Mouse (Mus musculus): ENCODE results near the gene Nrxn3. TPM values are rescaled to one million over a fixed set of nuclear protein-coding genes. Genes with fewer than 3 reads are reported as not detected.

The Nrxn3 gene
- total RNA-seq, 2 experiments from 2014 or later = 0.05 TPM; not detected in 1

- DNase-seq = no peak
Measured at GRCm38 (mm10) chr12:89817072-89817773, 1094.5 kb downstream of the Nrxn3 start.

DNA sequence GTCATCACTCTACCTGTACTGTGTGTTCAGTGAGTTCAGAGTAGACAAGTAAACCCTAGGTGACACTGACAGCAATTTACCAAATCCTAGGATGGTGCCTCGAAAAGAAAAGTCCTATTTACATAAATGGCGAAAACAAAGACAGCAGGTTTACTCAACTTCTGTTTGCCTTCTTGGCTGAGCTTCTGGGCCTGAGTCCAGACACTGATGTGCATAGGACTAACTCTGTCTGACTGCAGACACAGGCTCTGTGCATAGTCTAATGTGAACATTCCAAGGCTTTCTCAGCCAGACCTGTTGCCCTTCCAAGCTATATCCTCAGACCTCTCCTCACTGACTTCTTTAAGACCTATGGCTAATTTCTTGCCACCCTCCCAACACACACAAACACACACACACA is 1095.5 kb downstream of the Nrxn3 start:
- no peak for DNase-seq

DNA sequence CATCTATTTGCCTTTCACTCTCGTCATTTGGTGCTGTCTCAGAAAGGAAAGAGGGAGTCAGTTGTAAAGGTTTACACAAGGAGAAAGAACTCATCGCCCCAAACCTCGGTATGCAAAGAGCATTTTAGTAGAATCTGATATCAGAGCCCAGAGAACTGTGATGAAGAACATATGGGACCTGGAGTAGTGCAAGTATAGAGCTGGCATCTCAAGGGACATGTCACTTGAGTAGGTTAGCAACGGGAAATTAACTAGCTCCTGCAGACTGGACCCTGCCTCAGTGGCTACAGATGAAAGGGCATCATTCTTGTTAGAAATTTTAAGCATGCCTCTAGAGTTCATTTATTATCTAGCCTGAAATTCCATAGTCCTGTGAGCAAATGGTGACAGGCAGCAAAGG is 1099.5 kb downstream of the Nrxn3 start:
- DNase-seq = no peak

- no peak for DNase-seq
Measured at GRCm38 (mm10) chr12:89829927-89830326, 1107.3 kb downstream of the Nrxn3 start.

DNA sequence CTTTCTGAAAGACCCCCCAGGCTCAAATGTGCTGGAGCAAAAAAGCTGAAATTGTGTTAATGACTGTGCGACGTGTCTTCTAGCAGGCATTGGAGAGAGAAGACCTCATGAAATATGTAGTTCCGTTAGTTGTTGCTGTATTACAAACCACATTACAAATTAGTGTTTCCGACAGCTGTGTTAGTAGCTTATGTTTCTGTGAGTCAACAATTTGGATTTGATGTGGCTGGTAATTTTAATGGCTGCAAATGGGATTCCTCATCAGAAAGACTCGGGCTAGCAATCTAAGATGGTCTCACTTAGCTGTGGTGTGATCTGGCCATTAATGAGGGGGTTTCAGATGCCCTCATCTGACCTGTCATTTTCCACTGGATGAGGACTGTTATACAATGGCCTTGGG is 1107.7 kb downstream of the Nrxn3 start:
- no peak for DNase-seq

- no peak for DNase-seq
Measured at GRCm38 (mm10) chr12:89831300-89831699, 1108.6 kb downstream of the Nrxn3 start.

DNA sequence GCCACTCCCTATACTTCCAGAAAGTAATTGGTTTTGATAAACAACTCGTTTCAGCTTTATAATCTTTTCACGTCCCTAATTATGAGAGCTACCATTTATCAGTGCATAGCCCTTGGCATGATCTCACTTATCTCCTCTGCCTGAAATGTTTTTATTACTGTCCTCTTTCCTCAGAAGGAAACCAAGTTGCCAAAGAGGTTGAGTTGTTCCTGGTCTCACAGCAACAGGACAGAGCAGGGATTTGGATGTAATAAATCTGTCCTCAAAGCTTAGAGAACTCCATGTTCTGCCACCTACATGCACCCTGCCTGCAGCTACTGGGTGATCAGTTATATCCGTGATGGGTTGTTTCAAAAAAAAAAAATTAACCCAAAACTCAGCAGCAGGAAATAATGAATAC is 1113.6 kb downstream of the Nrxn3 start:
- DNase-seq = no peak

DNA sequence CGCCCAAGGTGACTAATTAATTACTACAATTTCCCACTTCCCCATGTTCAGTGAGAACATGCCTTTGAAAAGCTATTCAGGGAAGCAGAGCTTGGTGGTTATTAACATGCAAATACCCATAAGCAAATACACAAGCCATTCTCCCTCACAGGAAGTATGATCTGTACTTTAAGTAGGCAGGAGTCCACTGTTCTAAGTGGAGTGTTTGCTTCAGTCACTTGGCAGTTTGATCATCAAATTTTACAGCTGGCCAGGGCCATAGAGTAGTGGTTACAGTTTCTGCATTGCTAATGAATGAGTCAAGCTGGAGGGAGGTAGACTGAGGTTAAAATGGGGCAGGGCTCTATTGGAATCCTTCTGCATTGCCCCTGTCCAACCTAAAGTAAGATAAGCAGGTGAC is 1120.2 kb downstream of the Nrxn3 start:
- no peak for DNase-seq

DNA sequence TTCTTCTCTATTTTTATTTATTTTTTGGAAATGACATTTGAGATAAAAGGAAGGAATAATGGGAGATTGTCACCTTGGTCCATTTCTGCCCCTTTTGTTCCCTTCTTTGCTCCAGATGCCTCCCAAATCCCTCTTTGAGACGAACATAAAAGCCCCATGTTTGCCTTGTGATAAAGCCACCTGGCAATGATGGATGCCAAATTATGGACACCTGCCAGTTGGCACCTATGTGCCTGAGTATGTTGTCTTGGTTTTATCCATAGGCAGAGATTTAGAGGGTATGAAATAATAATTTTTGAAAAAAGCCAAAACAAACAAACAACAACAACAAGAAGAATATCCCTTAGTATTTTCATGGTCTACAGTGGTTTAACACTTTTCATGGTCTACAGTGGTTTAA is 1125.4 kb downstream of the Nrxn3 start:
- DNase-seq = no peak

DNA sequence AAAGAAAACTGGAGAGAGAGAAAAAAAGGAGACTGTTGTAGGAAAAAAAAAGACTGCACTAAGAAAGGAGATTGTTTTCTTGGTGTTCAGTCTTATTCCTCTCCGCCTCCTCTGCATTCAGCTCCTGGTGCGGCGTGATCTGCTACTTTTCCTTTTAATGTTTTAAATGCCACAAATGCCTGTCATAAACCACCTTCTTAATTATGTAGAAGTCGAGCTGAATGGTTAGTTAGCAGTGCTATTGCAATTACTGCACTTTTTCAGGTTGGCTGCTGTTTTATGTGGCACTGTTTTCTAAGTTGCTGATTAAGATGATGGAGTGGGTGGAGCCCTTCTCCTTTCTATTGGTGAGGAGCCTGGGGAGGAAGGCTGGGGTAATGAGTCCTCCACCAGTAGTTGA is 1131.7 kb downstream of the Nrxn3 start:
- DNase-seq = no peak

GRCm38 (mm10) chr12:89867124-89867523 is 1144.4 kb downstream of the Nrxn3 start:
- no peak for DNase-seq

DNA sequence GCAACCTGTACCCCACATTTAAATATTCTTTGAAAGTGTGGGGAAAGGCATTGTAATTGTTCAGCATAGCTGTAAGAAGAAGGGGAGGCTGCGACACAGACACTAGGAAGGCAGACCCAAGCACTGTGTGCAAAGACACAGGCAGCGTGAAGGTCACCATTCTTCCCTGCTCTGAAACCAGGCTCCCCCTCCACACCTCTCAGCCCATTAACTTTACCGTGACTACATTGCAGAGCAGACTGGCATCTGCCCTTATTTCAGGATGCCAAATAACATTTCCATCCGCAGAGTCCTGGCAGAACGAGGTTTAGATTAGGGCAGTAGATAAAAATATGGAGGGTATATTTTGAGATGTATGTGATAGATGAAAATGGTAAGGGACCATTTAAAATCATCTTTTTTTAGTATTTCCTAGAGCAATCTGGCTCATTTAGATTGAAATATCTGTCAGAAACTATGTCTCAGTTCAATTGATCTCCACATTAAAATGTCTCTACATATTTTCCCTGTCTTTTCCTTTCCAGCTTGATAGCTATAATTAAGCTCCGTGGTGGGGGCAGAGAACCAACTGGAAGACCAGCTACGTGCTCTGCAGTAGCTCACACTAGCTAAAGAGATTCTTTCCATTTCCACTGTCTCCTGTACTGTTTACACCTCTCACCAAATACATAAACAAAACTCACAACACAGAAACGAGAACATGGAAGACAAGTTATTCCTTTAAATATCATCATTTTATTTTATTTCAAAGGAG is 1160.1 kb downstream of the Nrxn3 start:
- DNase-seq = no peak

GRCm38 (mm10) chr12:89884576-89884975 is 1161.9 kb downstream of the Nrxn3 start:
- DNase-seq = no peak

DNA sequence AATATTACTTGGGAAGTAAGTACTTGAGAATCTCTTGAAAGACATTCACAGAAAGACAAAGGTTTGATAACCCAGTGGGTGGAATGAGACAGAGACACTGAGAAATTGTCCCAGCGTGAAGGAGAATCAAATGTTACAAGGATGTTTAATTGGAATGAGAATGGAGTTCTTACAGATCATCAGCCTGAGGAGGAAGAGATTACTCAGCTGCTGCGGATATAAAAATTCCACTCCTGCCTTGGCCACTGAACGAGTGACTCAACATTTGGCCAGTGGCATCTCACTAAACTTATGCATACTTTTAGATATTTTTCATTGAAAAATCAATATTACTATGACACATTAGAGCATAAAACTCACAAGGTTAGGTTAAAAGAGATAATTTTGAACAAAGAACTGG is 1166.0 kb downstream of the Nrxn3 start:
- no peak for DNase-seq

DNA sequence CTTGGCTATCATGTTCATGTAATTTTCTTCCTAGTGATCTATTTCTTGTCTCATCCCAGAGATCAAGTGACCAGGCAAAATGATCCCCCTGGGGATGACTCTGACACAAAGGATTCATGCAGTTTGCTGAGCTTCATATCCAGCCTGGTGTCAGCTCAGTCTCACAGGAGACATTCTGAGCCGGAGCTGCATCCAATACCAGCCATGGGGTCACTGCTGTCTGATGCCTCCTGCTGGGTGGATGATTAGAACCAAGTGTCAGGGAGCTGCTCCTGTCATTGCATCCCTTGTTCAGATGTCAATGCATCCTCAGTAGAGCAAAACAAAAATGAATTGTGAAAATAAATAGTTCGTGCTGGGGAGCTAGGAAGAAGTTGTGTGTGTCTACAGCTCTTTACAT is 1174.2 kb downstream of the Nrxn3 start:
- no peak for DNase-seq

- DNase-seq = no peak
Measured at GRCm38 (mm10) chr12:89909578-89909977, 1186.9 kb downstream of the Nrxn3 start.

DNA sequence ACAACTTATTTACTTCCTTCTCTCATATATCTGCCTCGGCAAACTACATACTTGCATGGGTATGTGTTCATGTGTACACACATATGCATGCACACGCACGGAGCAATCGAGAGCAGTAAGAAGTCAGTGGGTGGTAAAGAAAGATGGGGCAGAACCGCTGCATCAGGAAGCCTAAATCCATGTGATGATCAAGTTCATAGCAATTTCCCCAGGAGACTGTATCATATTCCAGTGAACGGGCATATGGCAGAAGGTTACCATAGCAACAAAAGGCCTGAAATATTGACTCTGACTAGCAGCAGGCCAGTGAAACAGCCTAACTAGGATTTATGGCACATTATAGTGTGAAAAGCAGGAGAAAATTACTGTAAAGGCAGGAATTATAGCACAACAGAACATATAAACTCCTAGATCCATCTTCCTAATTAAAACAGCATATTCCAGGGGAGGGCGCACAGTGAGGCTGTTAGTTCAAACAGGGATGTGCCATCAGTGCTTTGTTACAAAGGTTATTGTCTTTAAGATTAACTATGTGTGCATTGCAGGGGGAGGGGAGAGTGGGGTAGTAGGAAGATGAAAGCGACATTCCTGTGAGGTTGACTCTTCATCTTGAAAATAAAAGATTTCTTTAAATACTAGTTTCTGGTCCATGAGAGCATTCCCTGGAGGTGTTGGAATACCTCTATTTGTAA is 1195.6 kb downstream of the Nrxn3 start:
- DNase-seq = no peak

DNA sequence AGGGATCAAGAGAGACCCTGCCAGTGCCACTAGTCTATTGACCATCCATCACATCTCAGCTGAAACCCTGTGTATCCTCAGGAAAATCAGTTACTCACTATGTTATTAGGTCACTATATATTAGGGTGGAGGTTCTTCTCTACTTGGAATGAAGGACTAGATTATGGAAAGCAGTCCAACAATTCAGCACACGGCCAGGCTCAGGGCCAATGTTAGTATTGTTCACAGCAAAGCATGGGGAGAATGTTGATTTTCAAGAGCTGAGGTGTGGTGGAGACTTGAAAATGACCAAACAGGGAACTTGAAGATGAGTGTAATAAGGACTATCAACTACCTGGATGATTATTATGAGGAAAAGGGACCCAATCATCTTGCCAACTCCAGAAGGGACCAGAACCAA is 1209.7 kb downstream of the Nrxn3 start:
- no peak for DNase-seq

DNA sequence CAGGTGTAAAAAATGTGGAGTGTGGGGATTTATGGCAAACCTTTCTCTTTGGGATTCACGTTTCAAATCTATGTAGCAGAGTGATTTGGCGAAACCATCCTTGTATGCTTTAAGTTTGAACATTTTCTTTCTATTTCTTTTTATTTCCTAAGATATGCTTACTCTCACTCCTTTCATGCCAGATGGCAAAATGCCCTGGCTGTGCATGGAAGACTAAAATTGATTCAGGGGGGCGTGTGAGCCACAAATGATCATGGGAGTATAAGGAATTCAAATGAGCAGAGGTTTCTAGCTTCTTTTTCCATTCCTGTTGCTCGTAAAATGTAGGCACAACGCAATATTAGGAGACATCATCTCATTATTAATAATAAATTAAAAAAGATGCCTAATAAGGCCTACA is 1211.0 kb downstream of the Nrxn3 start:
- DNase-seq = no peak

DNA sequence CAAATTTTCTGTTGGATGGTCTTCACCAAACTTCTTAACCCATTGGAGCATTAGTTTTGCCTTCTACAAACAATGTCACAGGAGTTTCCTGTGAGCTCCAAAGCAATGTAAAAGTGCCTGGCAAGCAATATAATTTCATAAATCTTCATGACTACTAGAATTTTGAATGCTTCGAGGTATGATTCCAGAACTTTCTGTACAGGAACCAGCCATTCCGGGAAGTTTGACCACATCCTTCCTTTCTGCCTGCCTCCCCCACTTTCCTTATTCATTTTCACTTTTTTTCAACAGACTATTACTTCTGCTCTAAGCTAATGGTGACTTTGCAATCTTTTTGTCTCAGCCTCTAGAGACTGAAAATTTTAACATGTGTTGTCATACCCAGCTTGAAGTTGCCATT is 1218.1 kb downstream of the Nrxn3 start:
- DNase-seq = no peak

- no peak for DNase-seq
Measured at GRCm38 (mm10) chr12:89945911-89946502, 1223.3 kb downstream of the Nrxn3 start.

DNA sequence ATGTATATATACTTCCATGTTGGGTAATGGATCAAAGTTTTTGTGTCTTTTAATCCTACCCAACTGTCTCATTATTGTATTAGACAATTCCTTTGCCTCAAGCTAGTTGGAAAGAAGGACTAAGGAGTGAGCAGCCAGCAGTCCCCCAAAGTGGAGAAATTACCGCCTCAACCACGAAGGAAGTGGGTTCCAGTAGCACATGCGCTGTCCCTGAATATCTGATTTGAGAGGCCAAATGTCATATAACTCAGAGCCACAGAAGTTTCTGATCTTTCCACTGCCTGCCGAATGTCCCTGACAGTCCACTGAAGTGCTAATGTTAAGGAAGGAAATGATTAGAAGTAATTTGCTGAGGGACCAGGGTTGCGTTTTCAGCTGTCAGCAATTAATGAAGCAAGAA is 1223.8 kb downstream of the Nrxn3 start:
- DNase-seq = no peak

DNA sequence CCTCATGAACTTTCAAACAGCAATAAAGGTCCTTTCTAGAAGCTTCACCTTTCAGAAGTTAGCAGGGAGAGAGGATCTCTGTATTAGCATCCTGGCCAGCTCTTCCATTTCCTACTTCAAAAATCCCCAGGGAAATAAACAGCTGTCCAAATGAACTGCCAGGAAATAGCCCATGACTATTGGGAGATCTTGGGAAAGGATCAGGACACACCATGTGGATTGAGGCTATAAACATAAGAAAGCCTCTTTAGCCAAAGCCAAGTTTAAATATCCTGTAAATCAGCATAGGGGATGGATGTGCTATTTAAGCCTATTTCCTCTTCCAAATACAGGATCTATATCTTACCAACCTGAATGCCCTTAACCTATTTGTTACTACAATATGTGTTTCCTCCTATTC is 1230.6 kb downstream of the Nrxn3 start:
- DNase-seq = no peak
